Mouse (Mus musculus) CH12.LX (cell line): ENCODE data around the gene Fam181b.

Experiments used
- BHLHE40 ChIP-seq: IDR thresholded peaks from 2 replicates; pipeline ENCODE4 v1.6.1; 2011; ENCODE audit warnings: mild to moderate bottlenecking, low read depth, low read length, improper control_type of control experiment
- CHD2 ChIP-seq: IDR thresholded peaks from 2 replicates; pipeline ENCODE4 v1.6.1; 2011; ENCODE audit warnings: low read length, improper control_type of control experiment
- CTCF ChIP-seq, 2 experiments: IDR thresholded peaks in 1 of 2; conservative IDR thresholded peaks in 1 of 2; 2 replicates each; pipeline ENCODE4 v1.5.1; 2011 to 2012; ENCODE audit warnings: low read depth in 2 of 2, low read length in 2 of 2, improper control_type of control experiment in 1 of 2, inconsistent platforms in 1 of 2, mild to moderate bottlenecking in 1 of 2, moderate library complexity in 1 of 2
- EP300 ChIP-seq: IDR thresholded peaks from 2 replicates; pipeline ENCODE4 v1.6.1; 2011; ENCODE audit warnings: low read length, improper control_type of control experiment
- MAFK ChIP-seq: IDR thresholded peaks from 2 replicates; pipeline ENCODE4 v1.6.1; 2011; ENCODE audit warnings: low read length, improper control_type of control experiment; ENCODE audit not compliant: insufficient replicate concordance
- MAX ChIP-seq: IDR thresholded peaks from 2 replicates; pipeline ENCODE4 v1.6.1; 2011; ENCODE audit warnings: low read length, improper control_type of control experiment
- MEF2A ChIP-seq: IDR thresholded peaks from 2 replicates; pipeline ENCODE4 v1.6.1; 2014; ENCODE audit warnings: low read depth, mild to moderate bottlenecking, inconsistent platforms, low read length, improper control_type of control experiment, borderline replicate concordance
- POLR2A ChIP-seq: IDR thresholded peaks from 2 replicates; pipeline ENCODE4 v1.6.1; 2011; ENCODE audit warnings: low read depth, mild to moderate bottlenecking, improper control_type of control experiment, low read length
- RCOR1 ChIP-seq: conservative IDR thresholded peaks from 2 replicates; pipeline ENCODE4 v1.6.1; 2012; ENCODE audit warnings: low read depth, mild to moderate bottlenecking, inconsistent platforms, low read length, improper control_type of control experiment
- SIN3A ChIP-seq: IDR thresholded peaks from 2 replicates; pipeline ENCODE4 v1.6.1; 2012; ENCODE audit warnings: low read length, improper control_type of control experiment, inconsistent platforms
- SMC3 ChIP-seq: IDR thresholded peaks from 2 replicates; pipeline ENCODE4 v1.6.1; 2011; ENCODE audit warnings: low read depth, low read length, improper control_type of control experiment
- TBP ChIP-seq: conservative IDR thresholded peaks from 2 replicates; pipeline ENCODE4 v1.6.1; 2011; ENCODE audit warnings: low read depth, low read length, improper control_type of control experiment
- TCF12 ChIP-seq: IDR thresholded peaks from 2 replicates; pipeline ENCODE4 v1.6.1; 2014; ENCODE audit warnings: low read depth, mild to moderate bottlenecking, inconsistent platforms, low read length, improper control_type of control experiment
- ZC3H11A ChIP-seq: IDR thresholded peaks from 2 replicates; pipeline ENCODE4 v1.6.1; 2012; ENCODE audit warnings: low read depth, mild to moderate bottlenecking, inconsistent platforms, low read length, improper control_type of control experiment

GRCm38 (mm10) chr7:93037763-93038471 lies 41.7 kb upstream of the Fam181b start:
- TF ChIP-seq MAX, result no peak
- TF ChIP-seq CTCF (conservative IDR thresholded peaks at IDR 0.05 in 1 of 2, IDR thresholded peaks at IDR 0.05 in 1 of 2; ENCODE audit: low read depth in 2 of 2, low read length in 2 of 2), result no peak
- TF ChIP-seq EP300, result no peak
- TF ChIP-seq RCOR1, result no peak
- TF ChIP-seq MEF2A, result no peak
- no peak for TF ChIP-seq POLR2A
- no peak for TF ChIP-seq CHD2
- TF ChIP-seq BHLHE40, result no peak
- TF ChIP-seq SMC3, result no peak
- no peak for TF ChIP-seq TCF12
- no peak for TF ChIP-seq ZC3H11A
- no peak for TF ChIP-seq TBP
- TF ChIP-seq SIN3A, result no peak
- TF ChIP-seq MAFK, result no peak
